Mouse (Mus musculus) left cerebral cortex, postnatal 36 days (tissue): ENCODE measurements around the gene Tnnt3. TPM values are rescaled to one million over a fixed set of nuclear protein-coding genes. Genes with fewer than 3 reads are reported as not detected.

Experiments
- DNase-seq, 2 experiments: peaks; one replicate each; pipeline ENCODE4 v3.0.0; 2021 to 2022; ENCODE audit warnings: low spot score in 2 of 2, mixed read lengths in 1 of 2
- intact Hi-C: fragments of 180-260 bp; cut with DNase I; formaldehyde crosslinking; loops from one replicate; pipeline ENCODE4 v1.15.1; 2025
- total RNA-seq, 2 experiments: library from RNA; stranded (reverse); gene quantifications; 2 replicates each; pipeline ENCODE4 v1.2.3; 2021

Tnnt3 gene
- total RNA-seq, result not detected

DNA sequence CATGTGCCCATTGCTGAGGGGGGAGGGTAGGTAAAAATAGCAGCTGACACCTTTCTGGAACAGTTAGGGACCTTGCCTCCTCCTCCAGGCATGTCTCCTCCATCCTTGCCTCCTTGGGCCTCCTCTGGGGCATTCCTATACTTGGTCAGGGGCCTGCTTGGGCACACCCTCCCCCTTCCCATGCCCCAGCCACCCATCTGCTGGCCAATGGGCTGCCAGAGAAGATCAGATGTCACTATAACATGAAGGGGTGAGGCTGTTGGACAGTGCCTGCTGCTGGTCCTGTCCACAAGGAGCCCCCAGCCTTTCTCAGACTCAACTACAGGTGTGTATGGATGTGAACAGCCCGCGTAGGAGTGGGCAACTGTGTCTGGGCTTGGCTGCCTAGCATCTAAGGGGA lies at the start of gene Tnnt3:
Gene Tnnt3, plus strand, starts transcription at position 262 of the 400 bp plus-strand sequence.
- DNase-seq, result no peak
- intact Hi-C loops, result loop anchor here (5.0 kb wide), 1 partner anchor 166 kb away; no protein-coding TSS in a partner anchor

DNA sequence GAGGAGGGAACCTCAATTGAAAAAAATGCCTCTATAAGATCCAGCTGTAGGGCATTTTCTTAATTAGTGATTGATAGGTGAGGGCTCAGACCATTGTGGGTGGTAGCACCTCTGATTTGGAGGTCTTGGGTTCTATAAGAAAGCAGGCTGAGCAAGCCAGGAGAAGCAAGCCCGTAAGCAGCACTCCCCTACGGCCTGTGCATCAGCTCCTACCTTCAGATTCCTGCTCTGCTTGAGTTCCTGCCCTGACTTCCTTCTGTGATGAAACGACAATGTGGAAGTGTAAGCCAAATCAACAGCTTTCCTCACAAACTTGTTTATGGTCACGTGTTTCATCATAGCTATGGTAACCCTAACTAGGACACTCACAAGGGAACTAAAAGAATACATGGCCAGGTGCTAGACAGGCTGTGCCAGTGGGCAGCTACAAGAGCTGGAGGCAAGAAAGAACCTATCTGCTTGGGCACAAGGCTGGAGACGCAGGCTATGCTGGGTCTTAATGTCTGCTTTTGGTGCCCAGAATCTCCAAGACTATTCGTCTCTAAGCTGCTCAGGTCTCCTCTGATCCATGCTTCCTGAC lies 49.5 kb upstream of the Tnnt3 start:
- no peak for DNase-seq

DNA sequence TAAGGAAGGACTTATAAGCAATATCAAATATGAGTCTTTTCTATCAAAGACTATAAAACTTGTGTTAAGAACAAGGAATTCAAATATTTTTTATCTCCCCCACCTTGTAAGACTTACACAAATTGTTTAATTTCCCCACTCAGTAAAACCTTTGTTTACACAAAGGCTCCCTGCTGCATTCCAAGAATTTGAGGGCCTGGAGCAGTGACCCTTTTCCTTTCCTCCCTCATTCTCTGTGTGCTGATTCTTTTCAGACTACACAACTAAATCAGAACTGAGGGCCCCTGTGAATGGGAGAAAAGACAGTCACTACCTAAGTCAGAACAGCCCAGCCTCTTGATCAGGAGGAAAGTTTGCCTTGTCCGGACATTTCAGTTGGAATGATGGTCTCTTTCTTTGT lies 43.9 kb upstream of the Tnnt3 start:
- no peak for DNase-seq
- intact Hi-C loops, result no loop called here

More for the DNA sequence above, 49.5 kb upstream of the Tnnt3 start:
- intact Hi-C loops, result no loop called here

DNA sequence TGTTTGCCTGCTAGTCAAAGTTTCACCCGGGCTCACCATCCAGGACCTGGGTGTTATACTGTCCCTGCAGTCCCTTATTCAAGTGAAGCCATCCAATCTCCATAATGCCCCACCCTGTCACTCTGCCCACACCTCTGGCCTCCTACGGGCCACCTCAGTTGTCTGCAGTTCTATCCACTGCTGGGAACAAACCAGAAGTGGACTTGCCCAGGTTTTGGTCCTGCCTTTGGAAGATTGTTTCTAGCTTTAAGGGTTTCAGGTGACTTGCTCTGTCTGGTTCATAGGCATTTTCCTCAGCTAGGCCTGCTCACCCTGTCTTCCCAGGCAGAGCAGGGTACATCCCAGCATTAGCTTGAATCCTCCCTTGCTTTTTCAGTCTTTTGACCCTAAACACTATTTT lies 43.4 kb upstream of the Tnnt3 start:
- intact Hi-C loops, result no loop called here
- no peak for DNase-seq

DNA sequence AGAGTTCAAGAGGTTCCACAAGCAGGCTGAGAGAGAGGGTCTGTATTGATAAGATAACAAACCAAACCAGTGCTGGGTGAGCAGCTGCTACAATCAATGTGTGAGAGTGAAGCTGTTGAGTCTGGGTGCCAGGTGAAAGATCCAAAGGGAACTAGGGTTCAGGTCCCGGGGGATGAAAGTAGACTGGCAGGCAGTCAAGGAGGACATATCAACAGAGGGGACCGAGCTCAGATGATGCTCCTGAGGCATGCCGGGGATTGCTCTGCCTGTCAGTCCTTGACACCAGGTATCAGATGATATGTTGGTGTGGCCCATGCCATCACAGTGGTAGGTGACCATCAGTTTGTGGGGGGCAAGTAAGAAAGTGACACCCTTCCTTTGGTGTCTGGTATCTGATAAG lies 41.8 kb upstream of the Tnnt3 start:
- intact Hi-C loops, result no loop called here
- DNase-seq, result no peak

DNA sequence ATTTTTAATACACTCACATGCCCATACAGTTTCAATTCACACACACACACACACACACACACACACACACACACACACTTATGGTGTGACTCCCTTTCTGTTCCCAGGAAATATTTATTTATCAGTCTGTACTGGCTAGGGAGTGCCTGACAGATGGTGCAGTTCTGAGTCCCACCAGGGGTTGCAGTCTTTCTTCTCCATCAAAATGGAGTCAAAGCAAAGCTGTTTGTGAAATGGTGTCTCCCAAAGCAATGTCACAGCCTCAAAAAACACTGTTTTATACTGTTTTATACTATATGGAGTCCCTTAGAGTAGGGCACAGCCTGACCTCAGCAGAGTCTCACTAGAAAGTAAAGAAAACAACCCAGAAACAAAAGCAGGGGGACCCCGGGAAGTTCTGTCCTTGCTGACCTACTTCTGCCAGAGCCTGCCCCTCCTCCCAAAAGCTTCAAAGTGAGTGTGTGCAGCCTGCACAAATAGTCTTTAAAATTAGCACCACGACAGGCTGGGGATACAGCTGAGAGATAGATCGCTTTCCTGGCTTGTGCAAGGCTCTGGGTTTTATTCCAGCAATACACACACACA lies 41.3 kb upstream of the Tnnt3 start:
- DNase-seq, result no peak
- intact Hi-C loops, result no loop called here

DNA sequence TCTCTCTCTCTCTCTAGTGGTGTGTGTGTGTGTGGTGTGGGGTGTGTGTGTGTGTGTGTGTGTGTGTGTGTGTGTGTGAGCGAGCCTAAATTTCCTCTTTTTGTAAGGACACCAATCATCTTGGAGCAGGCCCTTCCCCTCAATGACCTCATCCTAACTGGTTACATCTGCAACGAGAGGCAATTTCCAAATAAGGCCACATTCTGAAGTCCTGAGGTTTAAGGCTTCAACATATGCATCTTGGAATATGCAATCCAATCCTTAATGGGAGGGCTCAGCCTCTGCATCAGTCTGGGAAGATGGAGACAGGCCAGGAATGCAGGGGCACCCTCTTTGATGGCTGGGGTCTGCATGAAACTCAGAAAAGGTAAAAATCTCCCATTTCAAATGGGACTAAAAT lies 40.6 kb upstream of the Tnnt3 start:
- DNase-seq, result no peak
- intact Hi-C loops, result no loop called here

DNA sequence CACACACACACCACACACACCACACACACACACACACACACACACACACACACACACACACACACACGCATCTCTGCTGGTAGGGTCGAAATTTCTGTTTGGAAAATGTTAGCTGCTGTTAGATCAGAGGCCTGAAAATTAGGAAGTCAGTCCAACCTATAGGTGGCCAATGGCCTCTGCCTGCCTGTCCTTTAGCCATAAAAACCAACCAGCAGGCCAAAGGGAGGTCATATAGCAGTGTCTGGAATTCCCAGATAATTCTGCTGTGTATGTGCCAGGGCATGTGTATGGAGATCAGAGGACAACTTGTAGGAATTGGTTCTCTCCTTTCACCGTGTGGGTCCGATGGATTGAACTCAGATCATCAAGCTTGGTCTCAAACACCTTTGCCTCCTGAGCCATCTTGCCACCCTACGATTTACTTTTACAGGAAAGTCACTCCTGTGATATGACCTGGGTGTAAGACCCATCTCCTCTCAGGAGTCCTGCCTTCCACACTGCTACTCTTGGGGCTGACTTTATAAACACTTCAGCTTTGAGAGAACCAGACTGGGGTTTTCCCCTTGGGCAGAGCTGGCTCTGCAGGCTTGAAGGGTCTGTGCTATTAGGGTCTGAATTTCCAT lies 39.8 kb upstream of the Tnnt3 start:
- intact Hi-C loops, result no loop called here
- no peak for DNase-seq

DNA sequence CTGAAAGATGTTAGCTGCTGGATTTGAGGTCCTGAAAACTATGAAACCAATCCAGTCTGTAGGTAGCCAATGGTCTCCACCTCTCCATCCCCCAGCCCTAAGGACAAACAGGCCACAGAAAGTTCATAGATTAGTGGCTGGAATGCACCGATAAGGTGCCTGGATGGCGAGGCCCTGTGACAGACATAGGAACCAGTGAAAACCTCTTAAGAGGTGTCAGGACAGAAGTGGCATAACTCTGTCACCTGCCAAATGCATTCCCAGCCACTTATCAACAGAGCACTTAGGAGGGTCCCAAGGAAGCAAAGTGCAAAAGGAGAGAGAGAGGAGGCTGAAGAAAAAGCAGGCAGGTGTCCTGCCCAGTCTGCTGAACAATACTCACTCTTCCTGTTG lies 39.3 kb upstream of the Tnnt3 start:
- intact Hi-C loops, result no loop called here
- no peak for DNase-seq

DNA sequence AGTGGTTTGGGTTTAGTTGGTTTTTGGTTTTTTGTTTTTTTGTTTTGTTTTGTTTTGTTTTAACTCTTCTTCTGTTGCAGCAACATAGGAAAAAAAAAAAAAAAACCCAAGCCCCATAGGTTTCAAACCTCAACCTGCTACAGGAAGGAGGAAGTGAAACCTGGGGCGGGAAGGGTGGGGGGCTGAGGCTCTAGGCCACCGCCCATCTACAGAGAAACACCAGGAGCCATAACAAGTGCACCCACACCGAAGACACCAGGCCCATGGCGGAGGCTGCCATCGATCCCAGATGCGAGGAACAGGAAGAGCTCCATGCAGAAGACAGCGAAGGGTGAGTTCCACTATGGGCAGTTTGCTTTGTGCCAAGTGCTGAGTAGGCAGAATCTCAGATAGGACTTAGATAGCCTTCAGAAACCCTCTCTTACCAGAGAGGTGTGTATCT lies 38.0 kb upstream of the Tnnt3 start, which contains the start of gene Lsp1:
Gene Lsp1, plus strand, starts transcription at position 174 of the 442 bp plus-strand sequence.
- DNase-seq, result no peak
- intact Hi-C loops, result no loop called here

DNA sequence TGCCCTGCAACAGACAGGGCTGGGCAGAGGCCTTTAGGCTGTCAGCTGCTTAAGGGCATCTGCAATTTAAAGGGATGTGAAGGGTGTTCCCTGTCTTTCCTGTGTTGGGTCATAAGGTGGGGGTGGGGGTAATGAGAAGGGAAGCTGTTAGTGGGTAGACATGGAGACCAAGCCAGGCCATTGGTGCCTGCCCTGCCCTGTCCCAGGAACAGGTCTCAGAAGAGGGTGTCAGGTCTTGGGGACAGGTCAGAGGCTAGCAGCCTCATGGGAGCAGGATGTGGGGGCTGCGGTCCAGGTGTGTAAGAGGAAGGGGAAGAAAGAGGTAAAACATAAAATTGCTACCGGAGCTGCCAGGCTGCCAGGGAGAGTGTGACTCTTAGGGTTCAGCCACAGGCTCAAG lies 37.2 kb upstream of the Tnnt3 start:
- no peak for DNase-seq
- intact Hi-C loops, result no loop called here

DNA sequence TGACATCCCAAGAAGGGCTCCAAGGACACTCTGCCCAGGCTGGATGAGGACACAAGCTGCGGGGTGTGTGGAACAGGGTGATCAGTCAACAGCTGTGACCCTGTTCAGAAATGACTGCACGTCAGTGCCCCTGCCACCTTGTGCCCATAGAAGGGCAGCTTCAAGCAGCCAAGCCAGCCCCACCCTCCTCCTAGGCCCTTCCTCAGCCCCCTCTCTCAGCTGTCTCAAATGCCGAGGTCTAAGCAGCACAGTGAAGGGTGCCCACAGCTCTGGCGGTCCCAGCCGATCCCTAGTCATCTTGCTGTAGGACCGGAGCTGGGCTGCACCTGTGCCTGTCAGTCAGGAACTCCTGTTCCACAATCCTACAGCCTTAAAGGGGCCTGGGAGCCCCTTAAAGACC lies 36.4 kb upstream of the Tnnt3 start:
- no peak for DNase-seq
- intact Hi-C loops, result no loop called here

DNA sequence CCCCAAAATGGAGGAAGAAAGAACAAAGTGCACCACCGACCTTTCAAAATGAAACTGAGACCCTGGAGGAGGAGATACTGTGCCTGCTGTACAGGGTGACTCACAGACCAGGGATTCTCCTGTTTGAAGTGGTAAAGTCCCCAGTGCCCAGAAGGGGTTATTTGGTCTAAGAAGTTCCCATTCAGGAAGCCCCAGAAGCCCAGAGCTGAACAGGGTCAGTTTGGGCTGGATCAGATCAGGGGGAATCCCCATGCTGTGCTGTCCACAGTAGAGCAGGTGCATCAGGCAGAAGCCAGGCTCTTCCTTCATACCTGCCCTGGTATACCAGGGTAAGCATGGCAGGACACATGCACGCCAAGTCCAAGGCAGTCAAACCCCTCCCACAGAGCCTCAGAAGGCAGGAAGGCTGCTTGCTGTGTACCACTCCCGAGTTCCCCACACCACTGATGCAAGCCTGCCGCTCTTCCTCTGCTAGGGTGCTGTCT lies 36.0 kb upstream of the Tnnt3 start:
- DNase-seq, result no peak
- intact Hi-C loops, result no loop called here

DNA sequence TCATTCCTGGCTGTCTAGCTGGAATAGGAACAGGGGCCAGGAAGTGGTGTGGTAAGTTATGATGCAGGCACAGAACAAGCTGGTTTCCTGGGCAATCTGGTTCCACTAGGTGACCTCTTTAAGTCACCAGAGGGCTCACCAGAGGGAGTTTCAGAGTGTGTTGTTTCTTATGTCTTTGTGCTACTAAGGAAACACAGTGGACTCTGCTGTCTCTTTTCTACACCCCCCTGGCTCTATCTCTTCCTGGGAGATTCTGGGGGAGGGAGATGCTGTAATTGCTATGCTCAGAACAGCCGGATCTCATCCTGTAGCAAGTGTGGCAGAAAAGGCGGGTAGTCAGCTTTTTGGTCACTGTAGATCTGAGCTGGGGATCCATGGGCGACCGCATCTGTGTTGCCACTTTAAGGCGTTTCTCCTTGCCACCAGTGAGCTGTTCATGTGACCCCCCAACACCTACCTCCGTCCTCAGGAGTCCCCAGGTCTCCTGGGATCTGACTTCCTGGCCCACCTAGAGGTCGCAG lies 28.4 kb upstream of the Tnnt3 start:
- DNase-seq, result no peak
- intact Hi-C loops, result no loop called here

DNA sequence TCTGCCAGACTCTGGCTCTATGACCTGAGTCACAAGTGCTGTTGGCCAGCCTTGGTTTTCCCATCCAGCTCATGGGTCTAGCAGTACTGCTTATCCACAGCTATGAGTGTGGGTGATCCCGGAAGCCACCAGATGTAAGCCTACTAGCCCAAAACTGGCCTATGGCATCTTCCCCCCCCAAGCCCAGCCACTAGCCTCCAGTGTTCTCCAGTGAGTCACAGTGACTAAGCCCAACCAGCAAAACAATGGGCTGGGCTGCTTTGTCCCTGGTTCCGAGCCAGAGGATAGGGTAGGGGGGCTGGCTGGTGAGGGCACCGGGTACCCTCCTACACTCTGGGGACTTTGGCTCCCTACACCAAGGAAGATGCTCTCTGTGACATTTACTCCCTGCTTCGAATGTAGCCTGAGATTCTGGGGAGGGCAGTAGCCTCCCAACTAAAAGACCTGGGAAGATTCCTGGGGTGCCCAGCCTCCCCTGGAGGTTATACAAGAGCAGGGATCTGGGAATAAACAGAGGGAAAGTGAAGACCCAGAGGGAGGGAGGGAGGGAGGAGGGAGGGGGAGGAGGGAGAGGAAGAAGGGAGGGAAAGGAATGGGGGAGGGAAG lies 27.7 kb upstream of the Tnnt3 start:
- no peak for DNase-seq
- intact Hi-C loops, result no loop called here

DNA sequence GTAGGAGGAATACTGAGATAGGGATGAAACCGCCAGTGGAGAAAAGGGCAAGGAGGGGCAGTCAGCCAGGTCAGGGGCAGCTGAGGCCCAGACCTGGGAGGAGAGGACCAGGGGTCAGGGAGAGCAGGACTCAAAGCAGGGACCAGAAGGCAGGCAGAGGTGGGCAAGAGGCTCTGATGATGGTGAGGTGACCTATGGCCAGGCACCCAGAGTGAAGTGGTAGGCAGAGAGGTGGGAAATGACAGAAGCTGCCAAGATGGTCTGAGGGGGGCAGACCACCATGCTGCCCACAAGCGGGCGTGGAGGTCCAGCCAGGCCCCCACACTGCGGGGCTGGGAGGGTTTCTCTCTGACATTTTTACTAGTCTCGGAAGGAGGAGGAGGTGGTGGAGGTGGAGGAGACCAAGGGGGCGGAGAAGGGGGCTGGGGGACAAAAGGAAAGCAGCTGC lies 27.2 kb upstream of the Tnnt3 start:
- DNase-seq, result no peak
- intact Hi-C loops, result no loop called here

DNA sequence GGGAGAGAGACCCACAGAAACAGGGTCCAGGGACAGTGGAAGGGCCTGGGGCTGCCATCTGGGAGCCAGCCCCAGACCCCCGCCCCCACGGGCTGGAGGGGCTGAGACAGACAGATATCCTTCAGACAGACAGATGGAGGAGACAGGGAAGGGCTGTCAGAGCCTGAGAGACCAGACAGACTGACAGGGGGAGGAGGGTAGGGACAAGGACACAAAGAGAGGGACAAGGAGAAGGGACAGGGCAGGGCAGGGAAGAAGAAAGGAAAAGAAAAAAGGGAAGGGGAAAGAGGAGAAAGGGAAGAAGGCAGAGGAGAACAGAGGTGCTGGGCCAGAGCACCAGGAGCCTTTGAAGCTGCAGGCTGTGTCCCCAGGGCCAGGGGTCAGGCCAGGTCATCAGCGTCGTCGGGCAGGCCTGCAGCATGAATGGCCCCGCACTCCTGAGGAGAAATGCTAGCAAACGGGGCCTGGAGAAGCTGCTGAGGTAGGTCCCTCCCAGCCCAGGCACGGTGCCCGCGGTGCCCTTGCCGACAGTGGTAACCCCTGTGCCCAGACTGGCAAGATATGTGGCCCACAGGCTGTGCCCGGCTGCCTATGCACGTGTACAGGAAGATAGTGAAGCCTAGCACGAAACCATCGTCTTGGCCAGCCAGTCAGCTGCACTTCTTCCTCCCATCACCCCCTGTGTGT lies 26.6 kb upstream of the Tnnt3 start:
- DNase-seq, result peak in 1 of 2 experiments; percentile 1

DNA sequence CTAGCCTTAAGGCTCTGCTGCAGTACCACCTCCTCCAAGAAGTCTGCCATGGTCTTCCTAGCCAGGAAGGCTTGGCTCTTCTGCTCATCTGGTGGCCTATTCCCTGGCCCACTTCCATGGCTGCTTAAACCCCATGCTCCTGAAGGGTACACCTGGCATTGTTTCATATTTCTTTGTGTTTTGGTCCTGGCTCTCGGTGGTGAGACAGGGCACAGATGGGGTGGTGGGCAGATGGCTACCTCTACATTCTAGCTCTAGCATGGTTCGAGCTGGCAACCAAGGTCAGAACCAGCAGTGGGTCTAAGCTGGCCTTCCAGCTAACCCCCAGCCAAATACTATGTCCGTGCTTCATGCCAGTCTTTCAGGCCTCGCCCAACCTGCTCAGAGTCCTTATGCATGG lies 25.7 kb upstream of the Tnnt3 start:
- no peak for DNase-seq
- intact Hi-C loops, result no loop called here

More for the DNA sequence above, 26.6 kb upstream of the Tnnt3 start:
- intact Hi-C loops, result no loop called here

DNA sequence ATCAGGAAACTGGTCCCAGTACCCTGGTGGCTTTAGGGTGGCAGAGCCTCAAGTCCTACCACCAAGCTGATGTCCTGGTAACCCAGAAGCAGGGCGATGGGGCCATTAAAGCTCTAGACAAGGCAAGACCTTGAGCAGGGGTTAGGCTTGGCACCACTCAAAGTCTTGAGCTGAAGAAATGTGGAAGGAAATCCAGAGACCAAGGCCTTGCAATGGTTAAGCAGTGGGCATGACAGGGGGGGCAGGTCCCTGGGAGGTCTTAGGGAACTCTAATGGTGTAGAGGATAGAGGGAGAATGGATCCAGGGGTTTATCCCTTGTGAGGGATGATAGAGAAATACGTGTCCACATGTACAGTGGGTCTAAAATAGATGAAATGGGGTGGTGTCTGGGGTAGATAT lies 25.2 kb upstream of the Tnnt3 start:
- intact Hi-C loops, result no loop called here
- no peak for DNase-seq

DNA sequence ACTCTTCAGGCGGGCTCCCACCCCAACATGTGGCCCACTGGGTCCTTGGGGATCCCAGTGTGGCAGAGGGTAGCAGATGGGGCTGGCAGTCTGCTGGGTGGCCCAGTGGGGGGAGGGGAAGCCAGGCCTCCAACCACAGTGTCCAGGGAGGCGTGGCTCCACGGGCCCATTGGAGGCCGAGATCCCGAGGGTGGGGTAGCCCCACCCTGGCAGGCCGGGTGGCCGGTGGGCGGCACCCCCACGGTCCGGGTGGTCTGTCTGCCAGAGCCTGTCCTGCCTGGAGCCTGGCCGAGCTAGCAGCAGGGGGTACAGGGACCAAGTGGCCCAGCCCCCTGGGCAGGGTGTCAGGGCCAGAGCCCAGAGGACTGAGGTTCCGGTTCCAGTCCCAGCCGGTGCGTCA lies 23.8 kb upstream of the Tnnt3 start:
- intact Hi-C loops, result loop anchor here (5.0 kb wide), 1 partner anchor 32 kb away; the partner anchor contains the start of gene Tnni2
- DNase-seq, result peak in 1 of 2 experiments; percentile 3
